Mouse (Mus musculus) forebrain, embryonic 12.5 days (tissue): ENCODE measurements around the gene Grrp1. TPM values are rescaled to one million over a fixed set of nuclear protein-coding genes. Genes with fewer than 3 reads are reported as not detected.
"Not testable (repeated sequence)": the region's sequence is repeated elsewhere in the genome, so short reads cannot be mapped to it uniquely, and the experiment has no call there.

ENCODE experiments used
- ATAC-seq: fragments of 200-750 bp; cut with Nextera tagmentation; 2 replicates; pipeline ENCODE4 v1.8.0; 2017; ENCODE audit warnings: moderate TSS enrichment; ENCODE audit not compliant: low FRiP score
- H3K27ac ChIP-seq: fragments of 300-500 bp; sonication (generic); 2 replicates; pipeline ENCODE4 v1.5.1; 2016; ENCODE audit warnings: mild to moderate bottlenecking
- H3K27me3 ChIP-seq: fragments of 300-500 bp; sonication (generic); 2 replicates; pipeline ENCODE4 v1.6.1; 2016; ENCODE audit warnings: mild to moderate bottlenecking
- H3K36me3 ChIP-seq: fragments of 300-500 bp; sonication (generic); replicated peaks from 2 replicates; pipeline ENCODE4 v1.6.1; 2016; ENCODE audit warnings: mild to moderate bottlenecking
- H3K4me1 ChIP-seq: fragments of 300-500 bp; sonication (generic); 2 replicates; pipeline ENCODE4 v1.6.1; 2016
- H3K4me2 ChIP-seq: fragments of 300-500 bp; sonication (generic); 2 replicates; pipeline ENCODE4 v1.6.1; 2016; ENCODE audit warnings: mild to moderate bottlenecking, moderate library complexity
- H3K4me3 ChIP-seq: fragments of 300-500 bp; sonication (generic); replicated peaks from 2 replicates; pipeline ENCODE4 v1.5.1; 2016; ENCODE audit warnings: mild to moderate bottlenecking
- H3K9ac ChIP-seq: fragments of 300-500 bp; sonication (generic); 2 replicates; pipeline ENCODE4 v1.6.1; 2016; ENCODE audit warnings: mild to moderate bottlenecking
- H3K9me3 ChIP-seq: fragments of 300-500 bp; sonication (generic); 2 replicates; pipeline ENCODE4 v1.6.1; 2016
- WGBS: fragments of 180-500 bp; shearing (Covaris S2); methylation state at CpG from one replicate; pipeline ENCODE4 v1.1.7; 2016; 5-methylcytosine and 5-hydroxymethylcytosine counted together
- polyA plus RNA-seq: library from polyadenylated mRNA; unstranded; fragments of >200 nt; fragmentation: Nextera tagmentation; extraction: Ambion mirVana; gene quantifications from 2 replicates; pipeline ENCODE4 v1.2.1, GENCODE M21; 2016

Gene Grrp1
- polyA plus RNA-seq, 1 experiment from 2014 or later, result 5.2 TPM

GRCm38 (mm10) chr4:134288397-134289256 is 34.7 kb upstream of the Grrp1 start:
- H3K4me2 ChIP-seq, result peak overlapping the region; percentile 94
- H3K9me3 ChIP-seq, result no peaks in the 10 kb centered on the region
- ATAC-seq, result no peak
- peaks cover 8% of the 10 kb centered on the region for H3K36me3 ChIP-seq
- peak overlapping the region; percentile 98 for H3K4me3 ChIP-seq
- peaks cover 9% of the 10 kb centered on the region for H3K27me3 ChIP-seq
- H3K27ac ChIP-seq, result peak overlapping the region; percentile 100
- peaks cover 22% of the 10 kb centered on the region for H3K4me1 ChIP-seq
- 50% methylated on average over 11 of the region's 11 CpGs for WGBS
- H3K9ac ChIP-seq, result peak overlapping the region; percentile 98

GRCm38 (mm10) chr4:134287575-134288025 is 33.7 kb upstream of the Grrp1 start, which contains the start of gene Pdik1l:
TSS of gene Pdik1l (minus strand) at chr4:134287895.
- 0% methylated on average over 43 of the region's 43 CpGs for WGBS
- ATAC-seq, result peak; percentile 80

GRCm38 (mm10) chr4:134287168-134287564 is 33.3 kb upstream of the Grrp1 start:
- peak overlapping the region; percentile 98 for H3K4me3 ChIP-seq
- peak overlapping the region; percentile 98 for H3K9ac ChIP-seq
- H3K27ac ChIP-seq, result peak overlapping the region; percentile 100
- H3K36me3 ChIP-seq, result peaks cover 22% of the 10 kb centered on the region
- peak overlapping the region; percentile 94 for H3K4me2 ChIP-seq
- H3K27me3 ChIP-seq, result no peaks in the 10 kb centered on the region
- under 1% methylated on average over 52 of the region's 59 CpGs for WGBS
- ATAC-seq, result peak; percentile 95
- no peaks in the 10 kb centered on the region for H3K9me3 ChIP-seq
- peaks cover 22% of the 10 kb centered on the region for H3K4me1 ChIP-seq

More at GRCm38 (mm10) chr4:134287575-134288025, 33.7 kb upstream of the Grrp1 start, which contains the start of gene Pdik1l:
- Histone ChIP-seq H3K9ac (peak within 1 kb of the TSS; percentile 98), H3K4me2 (peak within 1 kb of the TSS; percentile 94), H3K9me3 (no peaks in the 10 kb centered on the region), H3K4me3 (peak within 1 kb of the TSS; percentile 98), H3K27me3 (0 out of 2 replicates have a peak, but pooled peaks cover under 1% of the 10 kb centered on the region), H3K36me3 (peaks cover 18% of the 10 kb centered on the region), H3K4me1 (peaks cover 22% of the 10 kb centered on the region), H3K27ac (peak within 1 kb of the TSS; percentile 100)

- Histone ChIP-seq H3K4me3 (peak overlapping the region; percentile 98), H3K27me3 (no peaks in the 10 kb centered on the region), H3K9me3 (no peaks in the 10 kb centered on the region), H3K27ac (peak overlapping the region; percentile 100), H3K4me1 (peaks cover 22% of the 10 kb centered on the region), H3K4me2 (peak overlapping the region; percentile 94), H3K9ac (peak overlapping the region; percentile 98), H3K36me3 (peaks cover 28% of the 10 kb centered on the region)
- 4% methylated on average over 59 of the region's 59 CpGs for WGBS
- peak; percentile 75 for ATAC-seq
These were observed 32.6 kb upstream of the Grrp1 start for GRCm38 (mm10) chr4:134286226-134287167.

DNA sequence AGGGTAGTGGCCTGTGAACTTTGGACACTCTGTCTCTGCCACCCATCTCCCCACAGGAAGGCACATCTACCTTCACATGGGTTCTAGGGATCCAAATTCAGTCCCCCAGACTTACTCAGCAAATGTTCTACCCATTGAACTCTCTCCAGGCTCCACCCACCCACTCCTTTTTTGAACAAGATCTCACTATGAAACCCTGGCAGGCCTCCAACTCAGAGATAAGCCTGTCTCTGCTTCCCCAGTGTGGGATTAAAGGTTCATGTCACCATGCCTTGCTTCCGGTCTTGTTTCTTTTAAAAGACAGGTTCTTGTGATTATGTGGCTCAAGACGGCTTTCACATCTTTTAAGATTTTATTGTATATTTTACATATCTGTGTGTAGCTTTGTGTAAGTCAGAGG is 31.0 kb upstream of the Grrp1 start:
- no peak for ATAC-seq
- H3K27ac ChIP-seq, result no peak overlapping the region
- no peak overlapping the region for H3K9ac ChIP-seq
- H3K27me3 ChIP-seq, result no peaks in the 10 kb centered on the region
- H3K36me3 ChIP-seq, result peaks cover 41% of the 10 kb centered on the region
- H3K4me2 ChIP-seq, result no peak overlapping the region
- H3K4me1 ChIP-seq, result peaks cover 22% of the 10 kb centered on the region
- WGBS, result 90% methylated on average over 2 of the region's 2 CpGs
- H3K4me3 ChIP-seq, result no peak overlapping the region
- H3K9me3 ChIP-seq, result no peaks in the 10 kb centered on the region

DNA sequence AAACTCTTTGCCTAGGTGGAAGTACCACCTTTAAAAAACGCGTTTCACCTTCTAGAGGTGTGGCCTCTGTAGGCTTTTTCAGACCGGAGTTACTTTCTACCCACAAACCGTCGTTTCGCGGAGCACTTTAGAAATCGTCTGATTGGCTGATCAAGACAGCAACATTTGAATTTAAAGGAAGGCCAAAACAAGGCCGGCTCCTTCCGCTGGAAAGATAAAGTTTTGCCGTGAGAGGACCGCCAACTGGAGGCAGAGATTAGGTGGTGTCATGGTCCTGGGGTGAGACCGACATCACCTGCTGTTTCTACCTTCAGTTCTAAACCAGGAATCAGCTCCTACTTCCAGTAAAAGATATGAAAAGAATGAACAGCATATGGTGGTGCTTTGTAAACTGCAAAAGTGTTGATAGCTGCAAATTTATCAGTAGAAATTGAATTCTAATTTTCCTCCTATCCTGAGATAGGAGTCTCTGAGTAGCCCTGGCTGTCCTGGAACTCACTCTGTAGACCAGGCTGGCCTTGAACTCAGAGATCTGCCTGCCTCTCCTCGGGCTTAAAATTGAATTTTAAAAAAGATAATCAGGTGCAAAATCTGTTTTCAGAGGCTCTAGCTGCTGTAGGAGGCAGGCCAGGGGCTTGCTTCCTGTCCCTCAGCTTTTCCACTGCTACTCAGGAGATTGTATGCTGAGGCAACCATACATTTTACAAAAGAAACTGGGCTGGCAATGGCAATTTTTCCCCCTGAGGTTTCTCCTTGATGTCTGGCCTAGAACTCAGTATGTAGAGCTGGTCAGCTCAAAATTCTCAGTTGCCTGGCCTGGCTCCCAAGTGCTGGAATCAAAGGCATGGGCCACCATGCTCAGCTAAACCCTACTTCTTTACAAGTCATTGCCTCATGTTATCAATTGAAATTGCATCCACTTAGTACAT is 19.8 kb upstream of the Grrp1 start:
- WGBS, result 7% methylated on average over 14 of the region's 14 CpGs
- H3K9ac ChIP-seq, result no peak overlapping the region
- H3K27ac ChIP-seq, result no peak overlapping the region

DNA sequence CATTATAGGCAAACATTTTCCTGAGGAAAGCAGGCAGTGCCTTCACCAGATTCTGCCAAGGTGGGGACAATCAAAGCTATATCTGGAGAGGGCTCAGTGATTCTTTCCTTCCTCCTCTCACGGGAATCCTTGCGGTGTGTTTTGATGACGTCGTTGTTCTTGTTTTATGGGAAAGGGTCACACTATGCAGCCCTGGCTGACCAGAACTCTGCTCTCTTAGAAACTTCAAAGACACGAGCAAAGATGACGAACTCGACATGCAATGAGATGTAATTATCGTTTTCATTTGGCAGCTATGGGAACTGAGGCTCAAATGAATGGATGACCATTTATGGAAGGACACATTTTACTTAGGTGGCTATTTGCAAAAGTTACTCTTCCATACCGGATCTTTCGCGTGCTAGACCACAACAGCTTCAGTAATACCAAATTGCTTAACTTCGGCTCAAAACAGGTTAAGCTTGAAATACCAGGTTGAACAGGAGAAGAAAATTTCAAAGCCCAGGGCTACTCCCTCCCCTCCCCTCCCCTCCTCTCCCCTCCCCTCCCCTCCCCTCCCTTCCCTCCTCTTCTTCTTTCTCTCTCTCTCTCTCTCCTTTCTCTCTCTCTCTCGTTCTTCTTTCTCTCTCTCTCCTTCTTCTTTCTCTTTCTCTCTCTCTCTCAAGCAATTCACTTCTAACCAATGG is 19.0 kb upstream of the Grrp1 start:
- H3K9me3 ChIP-seq, result no peaks in the 10 kb centered on the region
- H3K27ac ChIP-seq, result no peak overlapping the region
- 37% methylated on average over 12 of the region's 13 CpGs for WGBS
- no peak overlapping the region for H3K4me3 ChIP-seq
- H3K9ac ChIP-seq, result no peak overlapping the region
- H3K4me2 ChIP-seq, result peak overlapping the region; percentile 21; the same call in 1 of the 2 replicates
- peaks cover 24% of the 10 kb centered on the region for H3K36me3 ChIP-seq
- no peak for ATAC-seq
- H3K4me1 ChIP-seq, result no peaks in the 10 kb centered on the region
- H3K27me3 ChIP-seq, result no peaks in the 10 kb centered on the region

More for the DNA sequence above, 19.8 kb upstream of the Grrp1 start:
- peak overlapping the region; percentile 21; the same call in 1 of the 2 replicates for H3K4me2 ChIP-seq
- H3K9me3 ChIP-seq, result no peaks in the 10 kb centered on the region
- H3K4me3 ChIP-seq, result no peak overlapping the region
- H3K27me3 ChIP-seq, result no peaks in the 10 kb centered on the region
- ATAC-seq, result no peak
- peaks cover 31% of the 10 kb centered on the region for H3K36me3 ChIP-seq
- no peaks in the 10 kb centered on the region for H3K4me1 ChIP-seq

DNA sequence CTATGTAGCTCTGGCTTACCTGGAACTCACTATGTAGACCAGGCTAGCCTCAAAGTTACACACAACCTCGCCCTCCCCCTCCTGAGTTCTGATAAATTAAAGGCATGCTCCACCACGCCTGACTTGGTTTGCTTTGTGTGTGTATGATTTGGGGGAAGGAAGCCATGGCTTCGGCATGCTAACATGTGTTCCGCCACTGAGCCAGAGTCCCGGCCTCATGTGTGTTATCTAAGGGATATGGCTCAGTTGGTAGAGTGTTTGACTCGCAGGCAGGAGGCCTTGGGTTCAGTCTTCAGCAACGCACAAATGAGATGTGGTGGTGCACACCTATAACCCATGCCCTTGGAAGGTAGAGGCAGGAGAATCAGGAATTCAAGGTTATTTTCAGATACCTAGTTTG is 18.1 kb upstream of the Grrp1 start:
- Histone ChIP-seq H3K9me3 (no peaks in the 10 kb centered on the region), H3K27me3 (no peaks in the 10 kb centered on the region), H3K27ac (no peak overlapping the region), H3K4me3 (no peak overlapping the region), H3K4me2 (no peak overlapping the region), H3K9ac (no peak overlapping the region), H3K4me1 (no peaks in the 10 kb centered on the region), H3K36me3 (peaks cover 15% of the 10 kb centered on the region)
- 85% methylated on average over 7 of the region's 7 CpGs for WGBS
- no peak for ATAC-seq

DNA sequence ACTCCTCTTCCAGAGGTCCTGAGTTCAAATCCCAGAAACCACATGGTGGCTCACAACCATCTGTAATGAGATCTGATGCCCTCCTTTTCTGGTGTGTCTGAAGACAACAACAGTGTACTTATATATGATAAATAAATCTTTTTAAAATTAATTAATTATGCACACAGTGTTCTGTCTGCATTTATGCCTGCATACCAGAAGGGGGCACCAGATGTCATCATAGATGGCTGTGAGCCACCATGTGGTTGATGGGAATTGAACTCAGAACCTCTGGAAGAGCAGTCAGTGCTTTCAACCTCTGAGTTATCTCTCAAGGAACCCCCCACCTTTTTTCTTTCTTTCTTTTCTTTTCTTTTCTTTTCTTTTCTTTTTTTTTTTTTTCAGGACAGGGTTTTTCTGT is 15.7 kb upstream of the Grrp1 start:
- ATAC-seq, H3K36me3 ChIP-seq, H3K9ac ChIP-seq, H3K27me3 ChIP-seq, H3K4me3 ChIP-seq, H3K27ac ChIP-seq, H3K9me3 ChIP-seq, H3K4me1 ChIP-seq, H3K4me2 ChIP-seq: not testable (repeated sequence)

- ATAC-seq, result no peak
- 88% methylated on average over 19 of the region's 19 CpGs for WGBS
- no peak overlapping the region for H3K9ac ChIP-seq
- H3K9me3 ChIP-seq, result no peaks in the 10 kb centered on the region
- H3K27me3 ChIP-seq, result no peaks in the 10 kb centered on the region
- H3K36me3 ChIP-seq, result no peaks in the 10 kb centered on the region
- no peak overlapping the region for H3K4me2 ChIP-seq
- H3K4me1 ChIP-seq, result no peaks in the 10 kb centered on the region
- H3K27ac ChIP-seq, result no peak overlapping the region
- no peak overlapping the region for H3K4me3 ChIP-seq
These were observed 14.3 kb upstream of the Grrp1 start for GRCm38 (mm10) chr4:134268102-134268655.
